Mouse (Mus musculus) WW6 (cell line): ENCODE data around the gene Myo5a.
"Not testable (repeated sequence)": the region's sequence is repeated elsewhere in the genome, so short reads cannot be mapped to it uniquely, and the experiment has no call there.

Experiments used
- DNase-seq: peaks from one replicate; pipeline ENCODE4 v3.0.0-alpha.2; 2013; ENCODE audit warnings: low read depth, low spot score

Gene Myo5a

GRCm38 (mm10) chr9:75247870-75248269 lies 177.1 kb downstream of the Myo5a start:
- no peak for DNase-seq

- DNase-seq = no peak
Measured at GRCm38 (mm10) chr9:75248359-75248758, 177.5 kb downstream of the Myo5a start.

DNA sequence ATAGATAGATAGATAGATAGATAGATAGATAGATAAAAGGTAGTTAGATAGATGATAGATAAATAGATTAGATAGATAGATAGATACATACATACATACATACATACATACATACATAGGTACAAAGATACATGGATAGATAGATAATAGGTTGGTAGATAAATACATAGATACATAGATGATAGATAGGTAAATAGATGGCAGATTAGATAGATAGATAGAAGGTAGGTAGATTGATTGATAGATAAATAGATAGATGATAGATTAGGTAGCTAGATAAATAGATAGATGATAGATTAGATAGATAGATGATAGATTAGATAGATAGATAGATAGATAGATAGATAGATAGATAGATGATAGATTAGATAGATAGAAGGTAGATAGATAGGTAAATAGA lies 178.1 kb downstream of the Myo5a start:
- DNase-seq = no peak

- not testable (repeated sequence) for DNase-seq
Measured at GRCm38 (mm10) chr9:75253158-75253557, 182.3 kb downstream of the Myo5a start.

DNA sequence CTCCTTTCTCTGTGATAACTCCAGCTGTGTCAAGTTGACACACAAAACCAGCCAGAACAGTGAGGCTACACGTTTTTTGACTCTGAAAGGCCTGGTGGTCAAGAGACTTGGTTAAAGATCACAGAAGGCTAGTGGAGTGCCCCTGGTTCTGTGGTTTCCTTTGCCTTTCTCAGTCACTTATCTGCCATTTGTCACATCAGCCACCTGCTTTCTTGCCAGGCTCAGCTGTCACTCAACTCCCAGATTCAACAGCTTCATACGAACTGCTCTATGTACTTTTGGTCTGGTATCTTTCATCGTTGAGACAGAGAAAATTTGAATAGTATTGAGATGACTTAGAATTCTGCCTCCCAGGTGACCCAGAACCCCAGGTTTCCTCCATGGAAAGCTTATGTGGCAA lies 183.0 kb downstream of the Myo5a start:
- DNase-seq = no peak

- no peak for DNase-seq
Measured at GRCm38 (mm10) chr9:75254196-75254955, 183.6 kb downstream of the Myo5a start.

DNA sequence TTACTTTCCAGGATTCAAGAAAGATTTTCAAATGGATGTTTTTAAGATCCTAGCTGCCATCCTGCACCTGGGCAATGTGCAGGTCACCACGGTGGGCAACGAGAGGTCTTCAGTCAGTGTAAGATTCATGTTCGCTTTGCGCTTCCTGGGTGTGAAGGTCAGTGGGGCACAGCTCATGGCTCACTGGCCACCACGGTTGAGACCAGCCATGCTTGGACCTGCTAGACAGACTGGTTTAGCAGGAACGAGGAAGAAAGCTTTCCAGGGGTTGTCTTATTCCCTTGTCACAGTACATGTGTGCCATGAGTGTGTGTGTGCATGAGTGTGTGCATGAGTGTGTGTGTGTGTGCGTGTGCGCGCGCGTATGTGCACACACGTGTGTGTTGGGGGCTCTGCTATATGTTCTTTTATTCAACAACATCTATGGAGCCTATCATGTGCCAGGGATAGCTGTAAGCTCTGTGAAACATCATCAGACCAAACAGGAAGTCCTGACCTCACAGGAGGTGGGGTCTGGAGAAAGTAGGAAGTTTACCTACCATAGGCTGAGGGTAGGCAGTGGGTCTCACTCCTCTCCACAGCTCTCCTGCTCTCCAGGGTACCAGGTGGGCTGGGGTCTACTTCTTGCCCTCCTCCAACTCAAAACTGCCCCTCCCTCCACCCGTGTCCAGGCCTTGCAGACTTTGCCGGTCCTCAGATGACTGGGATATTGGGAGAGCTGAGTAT lies 185.2 kb downstream of the Myo5a start:
- no peak for DNase-seq

DNA sequence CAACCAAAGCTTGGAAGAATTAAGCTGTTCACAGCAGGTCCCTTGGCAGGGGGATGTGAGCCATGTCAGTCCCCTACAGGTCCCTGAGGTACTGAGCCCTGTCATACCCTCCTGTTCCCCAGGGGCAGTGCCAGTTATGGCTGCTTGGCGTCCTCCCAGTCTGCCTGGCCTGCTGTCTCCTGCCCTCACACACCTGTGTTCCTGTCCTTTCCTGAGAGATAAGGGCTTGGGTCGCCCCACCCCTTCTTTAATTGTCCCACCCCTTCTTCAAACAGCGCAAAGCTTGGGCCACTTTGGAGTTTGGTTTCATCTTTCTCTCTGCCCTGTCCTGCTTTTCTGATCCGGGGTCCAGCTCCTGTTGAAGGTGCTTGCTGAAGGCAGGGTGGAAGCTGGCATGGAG lies 188.0 kb downstream of the Myo5a start:
- no peak for DNase-seq

DNA sequence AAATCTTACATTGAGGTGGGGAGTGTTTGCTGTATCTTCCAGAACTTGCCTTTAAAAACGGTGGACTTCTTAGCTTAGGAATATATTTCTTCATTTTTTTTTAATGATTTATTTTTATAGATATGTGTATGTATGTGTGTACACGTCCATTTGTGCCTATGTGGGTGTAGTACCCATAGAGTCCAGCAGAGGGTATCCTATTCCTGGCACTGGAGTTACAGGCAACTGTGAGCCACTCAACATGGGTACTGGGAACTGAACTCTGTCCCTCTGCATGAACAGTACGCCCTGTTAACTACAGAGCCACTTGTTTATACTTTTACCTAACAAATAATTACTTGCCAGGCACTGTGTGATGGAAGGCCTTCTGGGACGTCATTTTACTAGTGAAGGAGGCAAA lies 188.8 kb downstream of the Myo5a start:
- DNase-seq = no peak

DNA sequence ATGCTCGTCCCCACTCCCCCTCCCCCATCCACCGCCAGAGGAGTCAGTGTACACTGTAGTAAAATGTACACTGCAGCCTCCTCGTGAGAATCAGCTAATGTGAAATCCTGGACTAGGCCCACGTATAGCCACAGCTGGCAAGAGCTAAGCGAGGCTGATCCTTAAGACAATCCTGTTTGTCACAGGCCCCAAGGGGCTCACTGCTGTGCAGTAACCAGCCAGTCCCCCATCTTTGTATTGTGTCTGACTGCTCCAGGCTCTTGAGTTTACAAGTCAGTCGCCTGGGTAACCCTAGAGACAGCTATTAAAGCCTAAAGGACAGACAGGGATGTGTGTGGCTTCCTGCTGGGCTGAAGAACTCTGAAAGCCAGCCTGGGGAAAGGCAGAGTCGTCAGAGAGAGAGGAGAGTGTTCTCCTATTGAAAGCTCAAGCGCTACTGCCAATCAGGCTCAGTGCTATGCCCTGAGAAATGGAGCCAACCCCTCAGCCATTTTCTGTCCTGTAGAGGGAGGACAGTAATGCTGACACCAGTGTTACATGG lies 190.6 kb downstream of the Myo5a start:
- DNase-seq = no peak

DNA sequence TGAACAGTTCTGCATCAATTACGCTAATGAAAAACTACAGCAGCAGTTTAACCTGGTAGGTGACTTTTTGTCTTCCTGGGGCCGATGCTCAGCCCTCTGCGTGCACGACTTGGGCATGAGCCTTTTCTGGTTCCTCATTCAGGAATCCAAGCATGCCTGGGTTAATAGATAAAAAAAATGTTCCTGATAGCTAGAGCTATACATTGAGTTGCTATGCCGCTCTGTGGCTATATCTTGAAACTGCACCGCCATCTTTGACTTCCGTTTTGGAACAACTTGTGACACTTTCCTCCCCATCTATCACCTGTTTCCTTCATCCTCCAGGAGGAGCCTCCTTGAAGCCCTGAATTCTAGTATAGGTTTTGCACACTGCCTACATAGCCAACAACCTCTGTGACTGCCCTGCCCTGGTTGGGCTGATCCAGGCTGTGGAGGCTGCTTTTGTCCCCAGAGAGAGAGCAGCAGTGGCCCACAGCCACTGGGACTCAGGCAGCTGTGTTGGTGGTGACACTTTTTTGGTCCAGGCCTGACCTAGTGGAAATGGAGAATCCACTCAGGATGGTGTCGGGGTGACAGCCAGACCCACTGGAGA lies 191.5 kb downstream of the Myo5a start:
- no peak for DNase-seq

- no peak for DNase-seq
Measured at GRCm38 (mm10) chr9:75264008-75264718, 193.3 kb downstream of the Myo5a start.

DNA sequence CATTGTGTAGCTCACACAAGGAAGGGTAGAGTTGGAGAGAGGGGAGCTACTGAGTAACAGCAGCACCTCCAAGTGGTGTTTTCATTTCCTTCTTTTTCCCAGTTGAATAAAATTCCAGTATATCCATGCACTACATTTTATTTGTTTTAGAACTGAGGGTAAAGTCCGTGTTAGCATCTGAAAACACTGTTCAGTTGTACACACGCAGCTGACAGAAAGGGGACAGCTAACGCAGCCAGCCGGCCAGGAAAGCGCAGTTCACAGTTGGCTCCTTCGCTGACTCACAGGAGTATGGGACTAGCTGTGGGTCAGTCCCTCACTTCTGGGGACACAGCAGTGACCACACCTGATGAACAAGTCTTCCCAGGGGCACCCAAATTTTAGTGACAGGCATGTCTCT lies 196.3 kb downstream of the Myo5a start:
- DNase-seq = no peak

DNA sequence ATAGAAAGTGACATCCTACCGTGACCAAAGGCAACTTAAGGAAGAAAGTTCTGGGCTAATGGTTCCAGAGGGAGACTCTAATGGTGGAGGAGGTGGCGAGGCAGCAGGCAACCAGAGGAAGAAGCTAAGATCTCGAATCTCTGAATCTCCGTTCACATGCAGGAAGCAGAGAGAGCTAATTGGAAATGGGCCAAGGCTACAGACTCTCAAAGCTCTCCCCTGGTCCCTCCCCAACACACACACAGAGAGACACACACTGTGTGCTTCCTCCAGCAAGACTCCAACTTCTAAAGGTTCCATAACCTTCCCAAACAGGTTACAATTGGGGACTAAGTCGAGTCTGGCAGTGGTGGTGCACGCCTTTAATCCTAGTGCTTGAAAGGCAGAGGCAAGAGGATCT lies 199.6 kb downstream of the Myo5a start:
- no peak for DNase-seq

GRCm38 (mm10) chr9:75271539-75271938 lies 200.7 kb downstream of the Myo5a start:
- DNase-seq = no peak
